Mouse (Mus musculus) frontal cortex, adult (tissue): ENCODE data around the gene Tap1.

Experiments used
- ATAC-seq: cut with Nextera tagmentation; 2 replicates; pipeline ENCODE4 v1.9.2; 2017; ENCODE audit warnings: mild to moderate bottlenecking, moderate library complexity, mixed read lengths; ENCODE audit not compliant: low TSS enrichment

The Tap1 gene

DNA sequence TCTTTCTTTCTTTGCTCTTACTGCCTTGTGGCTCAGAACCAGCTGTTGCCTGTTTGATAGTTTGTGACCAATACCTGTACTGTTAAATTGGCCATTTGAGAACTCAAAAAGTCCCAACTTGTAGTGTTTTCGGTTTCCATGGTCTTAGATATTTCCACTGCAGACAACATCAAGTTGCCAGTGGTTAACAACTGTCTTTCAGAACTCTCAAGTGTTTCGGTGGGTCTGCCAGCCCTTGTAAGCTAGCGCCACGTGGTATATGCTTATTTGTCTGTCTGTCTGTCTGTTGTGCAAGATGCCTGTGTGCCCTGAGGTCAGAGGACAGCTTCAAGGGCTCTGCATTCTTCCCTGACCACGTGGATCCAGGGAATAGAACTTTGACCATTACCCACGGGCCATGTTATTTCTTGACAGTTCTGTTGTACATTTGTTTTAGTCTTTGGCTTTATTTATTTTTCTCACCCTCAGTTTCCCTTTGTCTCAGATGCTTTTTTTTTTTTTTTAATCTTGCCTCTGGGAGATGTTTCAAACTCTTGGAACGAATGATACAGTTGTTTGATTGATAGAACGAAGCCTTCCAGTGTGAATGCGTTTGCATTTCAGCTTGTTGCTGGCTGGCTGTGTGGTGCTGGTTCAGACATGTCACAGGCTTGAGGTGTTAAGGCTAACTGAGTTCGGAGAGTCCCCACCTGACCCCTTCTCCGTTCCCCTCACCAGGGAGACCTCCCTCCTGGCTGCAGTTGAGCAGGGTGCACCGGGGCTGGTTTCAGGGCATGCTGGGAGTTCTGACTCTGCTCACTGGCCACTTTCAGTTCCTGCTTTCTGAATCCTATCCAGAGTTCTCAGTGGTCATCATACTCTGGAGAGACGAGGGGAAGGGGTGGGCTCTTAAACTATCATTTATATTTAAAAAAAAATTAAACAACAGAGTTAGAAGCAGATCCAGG, 7.2 kb upstream of the Tap1 start:
- no peak for ATAC-seq

DNA sequence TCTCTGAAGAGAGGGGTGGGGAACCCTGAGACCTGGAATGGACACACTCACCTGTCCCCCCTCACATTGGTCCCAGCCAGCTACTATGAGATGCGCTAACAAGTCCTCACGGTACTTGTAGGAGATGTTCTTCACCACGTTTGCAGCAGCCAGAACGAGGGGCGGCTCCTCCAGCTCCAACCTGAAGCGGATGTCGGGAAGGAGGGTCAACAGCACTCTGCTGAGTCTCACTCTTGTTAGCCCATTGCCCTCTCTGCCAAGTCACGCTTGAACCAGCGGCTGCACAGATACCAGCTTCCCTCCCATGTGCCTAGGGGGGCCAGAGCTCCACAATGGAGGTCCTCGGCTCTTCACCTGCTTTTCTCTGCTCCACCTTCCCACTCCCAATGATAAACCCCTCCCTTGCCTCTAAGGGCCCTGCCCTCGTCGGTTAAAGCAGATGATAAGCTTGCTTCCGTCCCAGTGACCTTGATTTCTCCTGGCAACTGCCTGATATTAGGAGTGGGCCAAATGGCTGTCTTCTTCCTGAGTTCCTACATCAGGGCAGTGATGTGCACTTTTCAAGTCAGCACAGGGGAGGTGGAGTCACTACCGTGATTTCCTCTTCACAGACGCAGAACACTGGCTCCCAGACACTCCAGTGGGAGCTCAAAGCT, 3.7 kb upstream of the Tap1 start:
- no peak for ATAC-seq

DNA sequence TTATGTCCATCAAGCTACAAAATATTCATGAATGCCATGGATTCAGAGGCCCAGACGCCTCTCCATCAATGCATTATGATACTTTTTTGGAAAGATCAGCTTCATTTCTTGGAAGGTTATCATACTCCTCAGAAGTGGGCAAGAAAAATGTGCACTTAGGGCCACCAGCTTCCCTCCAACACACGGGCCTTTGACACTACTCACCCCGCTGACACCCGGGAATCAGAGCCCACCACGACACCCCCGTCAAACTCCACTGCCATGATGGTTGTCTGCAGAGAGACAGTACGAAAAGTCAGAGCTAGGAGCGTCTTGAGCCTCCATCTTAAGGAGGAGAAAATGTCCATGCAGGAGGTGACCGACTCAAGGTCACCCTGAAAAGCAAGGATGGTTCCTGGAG, 1.8 kb upstream of the Tap1 start:
- no peak for ATAC-seq

DNA sequence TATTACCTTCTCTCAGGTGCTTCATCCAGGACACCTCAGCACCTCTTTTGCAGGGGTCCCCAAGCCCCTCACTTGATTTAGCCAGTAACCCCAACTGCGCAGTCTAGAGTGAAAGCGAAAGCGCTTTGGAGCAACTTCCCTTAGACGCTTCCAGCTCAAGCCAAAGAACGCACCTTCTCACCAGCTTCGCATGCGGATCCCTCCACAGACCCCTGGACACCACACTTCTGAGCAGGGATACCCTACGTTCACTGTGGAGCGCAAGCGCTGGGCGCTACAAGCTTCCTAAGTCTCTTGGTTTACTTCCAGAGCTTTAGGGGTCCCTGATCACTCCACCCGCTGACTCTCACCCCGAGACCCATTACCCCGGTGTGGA, 480 bp upstream of the Tap1 start:
- ATAC-seq = peak; percentile 18; the same call in 1 of the 2 replicates

DNA sequence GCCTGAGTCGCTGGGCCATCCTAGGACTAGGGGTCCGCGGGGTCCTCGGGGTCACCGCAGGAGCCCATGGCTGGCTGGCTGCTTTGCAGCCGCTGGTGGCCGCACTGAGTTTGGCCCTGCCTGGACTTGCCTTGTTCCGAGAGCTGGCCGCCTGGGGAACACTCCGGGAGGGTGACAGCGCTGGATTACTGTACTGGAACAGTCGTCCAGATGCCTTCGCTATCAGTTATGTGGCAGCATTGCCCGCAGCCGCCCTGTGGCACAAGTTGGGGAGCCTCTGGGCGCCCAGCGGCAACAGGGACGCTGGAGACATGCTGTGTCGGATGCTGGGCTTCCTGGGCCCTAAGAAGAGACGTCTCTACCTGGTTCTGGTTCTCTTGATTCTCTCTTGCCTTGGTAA, 657 bp downstream of the Tap1 start:
- ATAC-seq = no peak; the same call in 1 of the 2 replicates

DNA sequence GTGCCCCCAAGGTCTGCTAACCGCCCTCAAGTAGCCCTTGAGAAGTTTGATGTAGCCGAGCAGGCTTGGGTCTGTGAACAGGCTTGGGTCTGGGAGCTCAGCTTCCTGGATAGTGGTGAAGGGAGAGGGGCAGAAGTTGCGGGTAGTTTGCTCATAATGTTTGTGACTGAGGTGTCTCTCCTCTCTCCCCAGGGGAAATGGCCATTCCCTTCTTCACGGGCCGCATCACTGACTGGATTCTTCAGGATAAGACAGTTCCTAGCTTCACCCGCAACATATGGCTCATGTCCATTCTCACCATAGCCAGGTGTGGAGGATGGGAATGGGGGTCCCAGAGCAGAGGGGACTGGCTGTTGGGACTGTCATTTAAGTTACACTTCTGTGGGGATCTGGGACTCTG, 1.6 kb downstream of the Tap1 start:
- ATAC-seq = no peak

DNA sequence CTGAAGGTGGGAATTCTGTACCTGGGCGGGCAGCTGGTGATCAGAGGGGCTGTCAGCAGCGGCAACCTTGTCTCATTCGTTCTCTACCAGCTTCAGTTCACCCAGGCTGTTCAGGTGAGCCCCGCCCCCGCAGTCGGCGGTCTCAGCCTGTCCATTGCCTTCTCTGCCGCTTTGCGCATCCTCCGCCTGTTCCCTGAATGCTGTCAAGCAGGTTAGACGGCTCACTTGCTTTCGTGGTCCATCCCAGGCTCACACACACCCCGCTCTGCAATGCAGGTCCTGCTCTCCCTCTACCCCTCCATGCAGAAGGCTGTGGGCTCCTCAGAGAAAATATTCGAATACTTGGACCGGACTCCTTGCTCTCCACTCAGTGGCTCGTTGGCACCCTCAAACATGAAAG, 5.5 kb downstream of the Tap1 start:
- ATAC-seq = no peak

DNA sequence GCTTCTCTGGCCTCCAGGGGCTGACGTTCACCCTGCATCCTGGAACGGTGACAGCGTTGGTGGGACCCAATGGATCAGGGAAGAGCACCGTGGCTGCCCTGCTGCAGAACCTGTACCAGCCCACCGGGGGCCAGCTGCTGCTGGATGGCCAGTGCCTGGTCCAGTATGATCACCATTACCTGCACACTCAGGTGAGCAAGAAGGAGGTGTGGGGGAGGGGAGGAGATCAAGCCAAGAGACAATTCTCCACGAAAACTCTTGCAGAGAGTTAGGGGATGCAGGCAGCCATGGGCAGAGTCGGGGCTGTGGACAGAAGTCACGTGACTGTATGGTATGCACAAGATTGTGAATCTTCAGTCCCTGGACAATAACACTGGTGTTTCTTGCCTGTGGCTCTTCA, 6.1 kb downstream of the Tap1 start:
- no peak for ATAC-seq

DNA sequence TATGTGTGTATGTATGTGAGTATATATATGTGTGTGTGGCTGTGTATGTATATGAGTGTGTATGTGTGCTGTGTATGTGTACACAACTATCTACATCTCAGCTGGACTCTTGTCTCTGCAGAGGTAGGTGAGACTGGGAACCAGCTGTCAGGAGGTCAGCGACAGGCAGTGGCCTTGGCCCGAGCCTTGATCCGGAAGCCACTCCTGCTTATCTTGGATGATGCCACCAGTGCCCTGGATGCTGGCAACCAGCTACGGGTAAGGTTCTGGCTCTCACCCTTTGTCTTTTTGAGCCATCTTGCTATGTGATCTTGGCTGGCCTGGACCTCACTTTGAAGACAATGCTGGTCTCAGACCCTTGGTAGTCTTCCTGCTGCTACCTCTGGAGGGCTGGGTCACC, 7.4 kb downstream of the Tap1 start:
- ATAC-seq = no peak

DNA sequence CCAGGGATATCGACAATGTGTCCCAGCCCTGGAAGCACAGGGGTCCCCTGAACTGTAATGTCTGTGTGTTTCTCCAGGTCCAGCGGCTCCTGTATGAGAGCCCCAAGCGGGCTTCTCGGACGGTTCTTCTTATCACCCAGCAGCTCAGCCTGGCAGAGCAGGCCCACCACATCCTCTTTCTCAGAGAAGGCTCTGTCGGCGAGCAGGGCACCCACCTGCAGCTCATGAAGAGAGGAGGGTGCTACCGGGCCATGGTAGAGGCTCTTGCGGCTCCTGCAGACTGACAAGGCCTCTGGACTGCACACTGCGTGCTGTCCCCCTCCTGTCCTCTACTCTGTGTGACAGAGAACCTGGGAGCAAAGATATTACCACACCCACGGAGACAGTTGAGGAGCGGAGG, 9.1 kb downstream of the Tap1 start:
- ATAC-seq = no peak

DNA sequence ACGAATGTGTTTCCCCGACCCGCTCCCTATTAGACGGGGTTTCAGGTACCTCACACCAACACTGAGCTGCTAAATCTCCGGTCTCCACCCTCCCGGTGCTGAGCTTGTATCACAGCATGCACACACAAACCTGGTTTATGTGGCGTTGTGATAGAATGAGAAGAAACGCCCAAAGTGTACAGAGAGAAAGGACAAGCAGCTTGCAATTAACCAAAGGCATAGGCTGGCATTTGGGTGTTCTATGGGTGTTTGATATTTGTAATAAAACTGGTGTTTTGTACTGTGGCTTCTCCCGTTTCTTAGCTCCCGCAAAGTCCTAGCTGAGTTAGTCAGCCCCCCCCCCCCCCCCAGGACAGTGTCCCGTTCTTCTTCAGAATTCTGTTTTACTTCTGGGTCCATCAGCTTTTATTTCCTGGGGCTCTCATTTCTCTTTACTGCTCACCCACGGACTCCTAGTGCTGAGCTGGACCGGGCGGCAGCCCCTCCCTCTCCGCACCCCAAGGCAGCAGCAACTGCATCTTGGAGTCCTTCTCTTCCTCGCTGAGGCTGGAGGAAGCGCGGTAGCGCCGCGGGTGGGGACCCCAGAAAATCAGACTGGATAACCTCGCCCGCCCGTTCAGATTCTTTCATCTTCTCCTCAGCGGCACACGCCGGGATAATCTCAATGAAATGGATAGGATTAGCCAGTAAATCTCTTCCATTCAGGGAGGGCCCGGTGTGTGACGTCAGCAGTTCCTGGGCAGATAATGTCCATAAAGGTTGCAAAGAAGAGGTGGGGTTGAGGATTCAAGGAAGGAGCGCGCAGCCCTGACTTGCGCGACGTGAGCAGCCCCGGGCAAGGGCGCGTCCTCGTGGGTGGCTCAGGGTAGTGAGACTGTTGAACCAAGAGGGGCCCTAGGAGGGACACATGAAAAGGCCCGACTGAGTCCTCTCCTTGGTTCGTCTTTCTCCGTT, 9.9 kb downstream of the Tap1 start, which contains the start of gene Psmb8:
Gene Psmb8 (plus strand): TSS at position 781 of the 954 bp plus-strand sequence.
- peak; percentile 95 for ATAC-seq

DNA sequence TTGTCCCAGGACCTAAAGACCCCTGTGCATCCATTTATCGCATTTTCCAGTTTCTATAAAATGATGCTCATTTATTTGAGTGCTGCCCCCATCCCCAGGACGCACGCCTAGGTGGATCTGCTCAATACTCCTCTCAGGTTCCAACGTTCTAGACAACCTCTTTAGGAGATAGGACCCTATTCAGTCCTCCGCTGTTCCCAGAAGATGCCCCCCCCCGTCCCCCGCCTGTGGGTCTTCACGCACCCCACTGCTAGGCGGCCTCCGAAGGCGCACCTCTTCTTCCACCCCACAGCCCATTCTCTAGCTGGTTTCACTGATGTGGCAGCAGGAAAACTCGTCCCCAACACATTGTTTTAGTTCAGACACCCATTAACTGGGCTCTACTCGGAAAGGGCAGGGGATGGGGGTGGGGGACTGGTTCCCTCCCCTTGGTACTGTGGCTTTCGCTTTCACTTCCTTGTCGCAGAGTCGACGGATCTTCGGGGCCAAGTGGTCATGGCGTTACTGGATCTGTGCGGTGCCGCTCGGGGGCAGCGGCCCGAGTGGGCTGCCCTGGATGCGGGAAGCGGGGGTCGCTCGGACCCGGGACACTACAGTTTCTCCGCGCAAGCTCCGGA, 10.7 kb downstream of the Tap1 start:
- ATAC-seq = no peak

DNA sequence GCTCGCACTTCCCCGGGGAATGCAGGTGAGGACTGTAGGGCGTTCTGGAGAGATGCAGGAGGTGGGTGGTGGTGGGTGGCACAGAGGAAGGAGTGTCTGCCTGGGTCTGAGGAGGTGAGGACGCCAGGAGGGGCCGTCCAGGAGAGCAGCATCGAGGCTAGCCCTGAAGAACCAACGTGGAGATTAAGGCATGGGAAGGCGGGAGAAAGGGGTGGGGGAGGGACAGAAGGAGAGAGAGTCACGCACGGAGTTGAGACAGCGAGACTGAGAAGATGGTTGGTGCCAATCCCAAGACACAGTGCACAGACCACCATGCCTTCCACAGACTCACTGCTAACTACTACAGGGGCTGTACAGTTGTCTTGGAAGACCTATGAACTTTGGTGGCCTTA, 11.2 kb downstream of the Tap1 start:
- no peak for ATAC-seq

DNA sequence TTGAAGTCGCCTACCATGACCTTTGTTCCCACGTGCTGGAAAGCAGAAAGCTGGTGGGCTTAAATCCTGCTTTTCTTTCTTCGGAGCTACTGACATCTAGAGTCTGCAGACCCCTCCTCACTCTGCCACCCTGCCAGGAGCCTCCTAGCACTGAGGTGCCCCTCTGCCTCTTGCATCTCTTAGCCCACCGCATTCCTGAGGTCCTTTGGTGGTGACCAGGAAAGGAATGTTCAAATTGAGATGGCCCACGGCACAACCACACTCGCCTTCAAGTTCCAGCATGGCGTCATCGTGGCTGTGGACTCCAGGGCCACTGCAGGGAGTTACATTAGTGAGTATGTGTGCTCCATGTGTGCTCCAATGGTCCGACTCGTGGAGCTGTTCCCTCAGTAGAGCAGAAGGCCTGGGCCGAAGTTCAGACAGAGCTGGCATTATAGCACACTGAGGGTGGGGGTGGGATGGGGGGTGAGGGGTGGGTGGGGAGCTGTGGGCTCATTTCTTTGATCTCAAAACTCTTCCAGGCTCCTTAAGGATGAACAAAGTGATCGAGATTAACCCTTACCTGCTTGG, 11.8 kb downstream of the Tap1 start:
- ATAC-seq = no peak

DNA sequence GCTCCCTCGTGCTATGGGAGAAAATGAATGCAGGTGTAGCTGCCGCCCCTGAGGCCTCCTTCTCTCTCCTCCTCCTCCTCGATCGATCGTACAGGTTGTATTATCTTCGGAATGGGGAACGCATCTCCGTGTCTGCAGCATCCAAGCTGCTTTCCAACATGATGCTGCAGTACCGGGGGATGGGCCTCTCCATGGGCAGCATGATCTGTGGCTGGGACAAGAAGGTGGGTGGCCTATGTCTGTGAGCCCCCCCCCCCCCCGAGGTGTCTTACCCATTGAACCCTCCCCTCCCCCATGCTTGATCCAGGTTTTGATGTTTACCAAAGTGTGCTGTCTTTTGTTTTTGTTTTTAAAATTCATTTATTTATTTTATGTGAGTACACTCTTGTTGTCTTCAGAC, 12.7 kb downstream of the Tap1 start:
- ATAC-seq = no peak

DNA sequence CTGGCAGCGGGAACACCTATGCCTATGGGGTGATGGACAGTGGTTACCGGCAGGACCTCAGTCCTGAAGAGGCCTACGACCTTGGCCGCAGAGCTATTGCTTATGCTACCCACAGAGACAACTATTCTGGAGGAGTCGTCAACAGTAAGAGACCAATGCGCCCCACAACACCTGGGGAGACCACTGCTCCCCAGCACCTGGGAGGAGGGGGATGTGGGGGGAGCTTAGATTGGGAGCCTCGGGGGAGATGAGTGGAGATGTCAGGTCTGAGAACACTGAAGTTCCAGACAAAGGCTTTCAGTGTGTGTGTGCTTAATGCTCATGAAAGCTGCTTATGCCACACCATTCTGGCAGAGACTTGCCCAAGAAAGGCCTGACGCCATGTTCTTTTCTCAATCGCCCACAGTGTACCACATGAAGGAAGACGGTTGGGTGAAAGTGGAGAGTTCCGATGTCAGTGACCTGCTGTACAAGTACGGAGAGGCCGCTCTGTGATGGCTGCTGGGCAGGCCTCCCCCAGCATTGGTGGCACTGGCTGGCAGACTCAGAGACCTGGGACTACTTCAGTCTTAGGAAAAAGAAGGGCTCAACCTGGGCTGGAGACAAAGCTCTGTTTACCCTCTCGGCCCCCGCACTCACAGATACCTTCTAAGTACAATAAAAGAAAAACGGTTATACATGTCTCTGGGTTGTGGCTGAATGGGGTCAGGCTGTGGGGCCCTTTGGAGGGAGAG, 13.6 kb downstream of the Tap1 start:
- ATAC-seq = no peak

DNA sequence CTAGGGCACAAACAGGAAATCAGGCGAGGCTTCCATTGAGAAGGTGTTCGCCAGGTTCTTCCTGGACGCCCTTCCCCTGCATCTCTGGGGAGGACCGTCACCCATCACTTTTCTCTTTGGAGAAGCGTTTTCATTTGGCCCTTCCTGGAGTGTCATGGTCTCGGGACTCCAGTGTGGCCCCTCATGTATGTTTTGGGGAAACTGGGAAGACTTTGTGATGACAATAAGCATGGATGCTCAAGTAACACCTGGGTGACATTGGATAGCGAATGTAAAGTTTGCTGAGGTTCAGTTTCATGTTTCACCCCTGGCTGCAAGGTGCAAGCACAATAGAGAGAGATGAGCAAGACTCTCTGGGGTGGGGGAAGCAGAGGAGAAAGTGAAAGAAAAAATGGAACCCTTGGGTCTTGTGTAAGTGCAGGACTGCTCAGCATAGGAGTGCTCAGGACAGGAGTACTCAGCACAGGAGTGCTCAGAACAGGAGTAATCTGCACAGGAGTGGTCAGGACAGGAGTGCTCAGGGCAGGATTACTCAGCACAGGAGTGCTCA, 14.2 kb downstream of the Tap1 start:
- ATAC-seq = no peak

DNA sequence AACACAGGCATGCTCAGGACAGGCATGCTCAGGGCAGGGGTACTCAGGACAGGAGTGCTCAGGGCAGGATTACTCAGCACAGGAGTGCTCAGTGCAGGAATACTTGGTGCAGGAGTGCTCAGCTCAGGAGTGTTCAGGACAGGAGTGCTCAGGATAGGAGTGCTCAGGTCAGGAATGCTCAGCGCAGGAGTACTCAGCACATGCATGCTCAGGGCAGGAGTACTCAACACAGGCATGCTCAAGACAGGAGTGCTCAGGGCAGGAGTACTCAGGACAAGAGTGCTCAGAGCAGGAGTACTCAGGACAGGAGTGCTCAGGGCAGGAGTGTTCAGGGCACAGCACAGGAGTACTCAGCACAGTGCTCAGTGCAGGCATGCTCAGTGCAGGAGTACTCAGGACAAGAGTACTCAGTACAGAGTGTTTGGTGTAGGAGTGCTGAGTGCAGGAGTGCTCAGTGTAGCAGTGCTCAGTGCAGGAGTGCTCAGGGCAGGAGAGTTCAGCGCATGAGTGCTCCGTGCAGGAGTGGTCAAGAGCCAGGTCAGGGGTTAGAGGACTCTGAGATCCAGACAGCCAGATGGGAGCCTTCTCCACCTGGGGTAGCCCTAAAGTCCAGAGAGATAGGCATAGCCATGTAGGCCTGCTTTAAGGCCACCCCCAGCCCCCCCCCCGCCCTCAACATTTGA, 15.5 kb downstream of the Tap1 start:
- no peak for ATAC-seq

DNA sequence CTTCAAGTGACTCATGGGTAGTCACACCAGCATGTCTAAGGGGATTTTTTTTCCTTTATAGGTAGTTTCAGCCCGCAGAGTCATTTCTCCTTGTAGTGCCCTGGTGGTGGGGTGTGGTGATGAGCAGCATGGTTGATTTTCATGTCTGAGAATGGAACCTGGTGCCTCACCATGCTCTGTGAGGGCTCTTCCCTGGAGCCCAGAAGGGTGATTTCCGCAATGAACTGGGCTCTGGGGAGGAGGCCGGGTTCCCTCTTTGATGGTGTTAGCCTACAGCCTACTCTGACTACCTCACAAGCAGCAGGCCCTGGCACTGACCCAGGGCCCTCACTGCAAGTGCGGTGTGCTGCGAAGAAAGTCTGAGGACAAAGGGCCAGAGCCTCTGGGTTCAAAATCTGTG, 16.1 kb downstream of the Tap1 start, which contains the start of gene Tap2:
Gene Tap2 (plus strand): TSS at position 84 of the 400 bp plus-strand sequence.
- ATAC-seq = no peak
